Mouse (Mus musculus) erythroblast, adult 5-6 weeks (primary cell): ENCODE measurements around the gene Rabif. TPM values are rescaled to one million over a fixed set of nuclear protein-coding genes. Genes with fewer than 3 reads are reported as not detected.
A peak's percentile ranks its signal among the peaks of the same experiment; 100 is the strongest.

Experiments
- ATAC-seq: replicated peaks from 2 replicates; pipeline ENCODE4 v1.8.0; 2016; ENCODE audit warnings: moderate number of reproducible peaks, mild to moderate bottlenecking, moderate TSS enrichment, inconsistent platforms; ENCODE audit not compliant: poor library complexity, low FRiP score, severe bottlenecking
- total RNA-seq, 2 experiments: library from RNA; stranded (forward) in 1 of 2; stranded (reverse) in 1 of 2; fragments of 150-400 nt in 1 of 2; fragments of 200-764, 138-1000 nt in 1 of 2; gene quantifications; 2 replicates each; pipeline versions ENCODE4 v1.2.3 to v1.2.4; 2015 to 2017; ENCODE audit warnings: low replicate concordance in 2 of 2

Rabif gene
- total RNA-seq, 2 experiments from 2014 or later: 7.2 to 9.2 TPM

GRCm38 (mm10) chr1:134540610-134541009 is 46.2 kb downstream of the Rabif start:
- ATAC-seq: no peak

GRCm38 (mm10) chr1:134548231-134548630 is 53.8 kb downstream of the Rabif start:
- no peak for ATAC-seq

- ATAC-seq: no peak
These were observed 55.2 kb downstream of the Rabif start, which contains the start of gene Mgat4e for GRCm38 (mm10) chr1:134549632-134550132. TSS of gene Mgat4e (minus strand) at chr1:134549682.

GRCm38 (mm10) chr1:134551869-134552268 is 57.4 kb downstream of the Rabif start:
- ATAC-seq: no peak

- ATAC-seq: no peak
These were observed 57.9 kb downstream of the Rabif start for GRCm38 (mm10) chr1:134552396-134552795.

- ATAC-seq: peak; percentile 38; the same call in 1 of the 2 replicates
These were observed 60.9 kb downstream of the Rabif start for GRCm38 (mm10) chr1:134555240-134555870.

GRCm38 (mm10) chr1:134555871-134556670 is 61.6 kb downstream of the Rabif start:
- ATAC-seq: peak; percentile 19

- peak; percentile 83 for ATAC-seq
These were observed 62.3 kb downstream of the Rabif start for GRCm38 (mm10) chr1:134556671-134557218.

Other genes with a start within 250 kb of the Rabif start
- gene Myog, start 204.7 kb upstream of the Rabif start, total RNA-seq (2015; ENCODE audit: low replicate concordance): not detected in 2 replicates
- gene Myog, start 204.7 kb upstream of the Rabif start, total RNA-seq (2017; ENCODE audit: low replicate concordance): not detected in 2 replicates
- gene Ppfia4, start 161.7 kb upstream of the Rabif start, total RNA-seq (2015; ENCODE audit: low replicate concordance): 2.1 and 4.2 TPM in 2 replicates
- 2.8 and 3.8 TPM in 2 replicates for gene Ppfia4, start 161.7 kb upstream of the Rabif start, total RNA-seq (2017; ENCODE audit: low replicate concordance)
- 38.2 and 40.5 TPM in 2 replicates for gene Tmem183a, start 132.7 kb upstream of the Rabif start, total RNA-seq (2015; ENCODE audit: low replicate concordance)
- 54.1 and 54.4 TPM in 2 replicates for gene Tmem183a, start 132.7 kb upstream of the Rabif start, total RNA-seq (2017; ENCODE audit: low replicate concordance)
- not detected in 2 replicates for gene 4933406M09Rik, start 108.7 kb upstream of the Rabif start, total RNA-seq (2015; ENCODE audit: low replicate concordance)
- gene 4933406M09Rik, start 108.7 kb upstream of the Rabif start, total RNA-seq (2017; ENCODE audit: low replicate concordance): not detected in 2 replicates
- 31.8 and 39.6 TPM in 2 replicates for gene Cyb5r1, start 89.1 kb upstream of the Rabif start, total RNA-seq (2015; ENCODE audit: low replicate concordance)
- gene Cyb5r1, start 89.1 kb upstream of the Rabif start, total RNA-seq (2017; ENCODE audit: low replicate concordance): 26.8 and 53.9 TPM in 2 replicates
- 432 and 436 TPM in 2 replicates for gene Adipor1, start 79.3 kb upstream of the Rabif start, total RNA-seq (2015; ENCODE audit: low replicate concordance)
- gene Adipor1, start 79.3 kb upstream of the Rabif start, total RNA-seq (2017; ENCODE audit: low replicate concordance): 440 and 446 TPM in 2 replicates
- gene Klhl12, start 39.1 kb upstream of the Rabif start, total RNA-seq (2015; ENCODE audit: low replicate concordance): 226 and 242 TPM in 2 replicates
- gene Klhl12, start 39.1 kb upstream of the Rabif start, total RNA-seq (2017; ENCODE audit: low replicate concordance): 369 and 410 TPM in 2 replicates
- not detected in 2 replicates for gene Mgat4e, start 55.0 kb downstream of the Rabif start, total RNA-seq (2015; ENCODE audit: low replicate concordance)
- gene Mgat4e, start 55.0 kb downstream of the Rabif start, total RNA-seq (2017; ENCODE audit: low replicate concordance): not detected in 2 replicates
- 15.9 and 16.3 TPM in 2 replicates for gene Kdm5b, start 65.5 kb downstream of the Rabif start, total RNA-seq (2015; ENCODE audit: low replicate concordance)
- gene Kdm5b, start 65.5 kb downstream of the Rabif start, total RNA-seq (2017; ENCODE audit: low replicate concordance): 24.3 and 25.0 TPM in 2 replicates
- 0.58 TPM in 1 of 2 replicates, not detected in the other for gene Syt2, start 152.0 kb downstream of the Rabif start, total RNA-seq (2015; ENCODE audit: low replicate concordance)
- not detected in 2 replicates for gene Syt2, start 152.0 kb downstream of the Rabif start, total RNA-seq (2017; ENCODE audit: low replicate concordance)